Mouse (Mus musculus) heart, postnatal 0 days (tissue): ENCODE data around the gene Nol3.

Experiments used
- CTCF ChIP-seq: IDR thresholded peaks from 2 replicates; pipeline ENCODE4 v1.5.1; 2016; ENCODE audit warnings: antibody characterized with exemption, control low read depth, low read depth
- EP300 ChIP-seq: IDR thresholded peaks from 2 replicates; pipeline ENCODE4 v1.6.1; 2016; ENCODE audit warnings: antibody characterized with exemption, low read depth

GRCm38 (mm10) chr8:105315073-105315769 is 39.3 kb downstream of the Nol3 start:
- TF ChIP-seq CTCF (no peak), EP300 (no peak)
